Mouse (Mus musculus): ENCODE measurements around the gene Caskin2. TPM values are rescaled to one million over a fixed set of nuclear protein-coding genes. Genes with fewer than 3 reads are reported as not detected.

Caskin2 gene
- total and polyA plus RNA-seq, 3 experiments: 0.04 to 0.33 TPM; not detected in 1

GRCm38 (mm10) chr11:115803072-115803709 lies 10.2 kb downstream of the Caskin2 start:
- Histone ChIP-seq H3K4me1 (ENCODE audit: insufficient read depth, low read depth, low read length) (peaks cover 11% of the 10 kb centered on the region; the same call in 1 of the 2 replicates), H3K4me3 (ENCODE audit: low read depth, low read length) (no peak overlapping the region)
- no peak for DNase-seq (ENCODE audit: low spot score)

GRCm38 (mm10) chr11:115800981-115801380 lies 12.5 kb downstream of the Caskin2 start:
- no peaks in the 10 kb centered on the region for H3K9me3 ChIP-seq (replicated peaks)
- H3K27me3 ChIP-seq (ENCODE audit: insufficient read depth, low read length): peaks cover 29% of the 10 kb centered on the region
- no peak for DNase-seq (ENCODE audit: low spot score)
- no peak overlapping the region for H3K4me3 ChIP-seq (ENCODE audit: low read depth, low read length)
- H3K36me3 ChIP-seq (replicated peaks): peaks cover 42% of the 10 kb centered on the region
- peaks cover 4% of the 10 kb centered on the region for H3K4me1 ChIP-seq (ENCODE audit: insufficient read depth, low read depth, low read length)
- ATAC-seq (ENCODE audit: extremely low read depth, insufficient number of reproducible peaks, low FRiP score, poor library complexity, severe bottlenecking): no peak
- TF ChIP-seq GATA1 (IDR thresholded peaks at IDR 0.05; ENCODE audit: borderline replicate concordance, low read length) (no peak), TAL1 (conservative IDR thresholded peaks at IDR 0.05; ENCODE audit: low read depth, low read length) (no peak), GATA2 (IDR thresholded peaks at IDR 0.05; ENCODE audit: borderline replicate concordance, low read depth, low read length) (no peak), POLR2AphosphoS5 (IDR thresholded peaks at IDR 0.05; ENCODE audit: insufficient replicate concordance, low read depth, low read length) (no peak), CTCF (IDR thresholded peaks at IDR 0.05; ENCODE audit: low read depth, low read length) (no peak)

More at GRCm38 (mm10) chr11:115803072-115803709, 10.2 kb downstream of the Caskin2 start:
- H3K27me3 ChIP-seq (ENCODE audit: insufficient read depth, low read length): peaks cover 48% of the 10 kb centered on the region
- no peak for ATAC-seq (ENCODE audit: extremely low read depth, insufficient number of reproducible peaks, low FRiP score, poor library complexity, severe bottlenecking)
- no peak for TF ChIP-seq GATA2 (IDR thresholded peaks at IDR 0.05; ENCODE audit: borderline replicate concordance, low read depth, low read length)
- TF ChIP-seq POLR2AphosphoS5 (IDR thresholded peaks at IDR 0.05; ENCODE audit: insufficient replicate concordance, low read depth, low read length): no peak
- TF ChIP-seq GATA1 (IDR thresholded peaks at IDR 0.05; ENCODE audit: borderline replicate concordance, low read length): no peak
- no peak for TF ChIP-seq TAL1 (conservative IDR thresholded peaks at IDR 0.05; ENCODE audit: low read depth, low read length)
- TF ChIP-seq CTCF (IDR thresholded peaks at IDR 0.05; ENCODE audit: low read depth, low read length): no peak
- peaks cover 20% of the 10 kb centered on the region for H3K36me3 ChIP-seq (replicated peaks)
- no peaks in the 10 kb centered on the region for H3K9me3 ChIP-seq (replicated peaks)

GRCm38 (mm10) chr11:115797665-115798064 lies 15.8 kb downstream of the Caskin2 start:
- ATAC-seq (ENCODE audit: extremely low read depth, insufficient number of reproducible peaks, low FRiP score, poor library complexity, severe bottlenecking) (no peak), DNase-seq (ENCODE audit: low spot score) (no peak)
- TF ChIP-seq TAL1 (conservative IDR thresholded peaks at IDR 0.05; ENCODE audit: low read depth, low read length) (no peak), GATA2 (IDR thresholded peaks at IDR 0.05; ENCODE audit: borderline replicate concordance, low read depth, low read length) (no peak), GATA1 (IDR thresholded peaks at IDR 0.05; ENCODE audit: borderline replicate concordance, low read length) (no peak), POLR2AphosphoS5 (IDR thresholded peaks at IDR 0.05; ENCODE audit: insufficient replicate concordance, low read depth, low read length) (no peak), CTCF (IDR thresholded peaks at IDR 0.05; ENCODE audit: low read depth, low read length) (no peak)
- Histone ChIP-seq H3K4me3 (ENCODE audit: low read depth, low read length) (no peak overlapping the region), H3K36me3 (replicated peaks) (peaks cover 75% of the 10 kb centered on the region), H3K27me3 (ENCODE audit: insufficient read depth, low read length) (peaks cover 10% of the 10 kb centered on the region), H3K4me1 (ENCODE audit: insufficient read depth, low read depth, low read length) (no peaks in the 10 kb centered on the region; the same call in 1 of the 2 replicates), H3K9me3 (replicated peaks) (no peaks in the 10 kb centered on the region)

GRCm38 (mm10) chr11:115796898-115797297 lies 16.5 kb downstream of the Caskin2 start:
- ATAC-seq (ENCODE audit: extremely low read depth, insufficient number of reproducible peaks, low FRiP score, poor library complexity, severe bottlenecking): no peak
- no peaks in the 10 kb centered on the region for H3K9me3 ChIP-seq (replicated peaks)
- no peak for TF ChIP-seq GATA1 (IDR thresholded peaks at IDR 0.05; ENCODE audit: borderline replicate concordance, low read length)
- TF ChIP-seq TAL1 (conservative IDR thresholded peaks at IDR 0.05; ENCODE audit: low read depth, low read length): no peak
- TF ChIP-seq POLR2AphosphoS5 (IDR thresholded peaks at IDR 0.05; ENCODE audit: insufficient replicate concordance, low read depth, low read length): no peak
- TF ChIP-seq GATA2 (IDR thresholded peaks at IDR 0.05; ENCODE audit: borderline replicate concordance, low read depth, low read length): no peak
- TF ChIP-seq CTCF (IDR thresholded peaks at IDR 0.05; ENCODE audit: low read depth, low read length): no peak
- H3K27me3 ChIP-seq (ENCODE audit: insufficient read depth, low read length): peaks cover 2% of the 10 kb centered on the region; the same call in 1 of the 2 replicates
- no peak overlapping the region for H3K4me3 ChIP-seq (ENCODE audit: low read depth, low read length)
- no peak for DNase-seq (ENCODE audit: low spot score)
- peaks cover 83% of the 10 kb centered on the region for H3K36me3 ChIP-seq (replicated peaks)
- H3K4me1 ChIP-seq (ENCODE audit: insufficient read depth, low read depth, low read length): no peaks in the 10 kb centered on the region; the same call in 1 of the 2 replicates

DNA sequence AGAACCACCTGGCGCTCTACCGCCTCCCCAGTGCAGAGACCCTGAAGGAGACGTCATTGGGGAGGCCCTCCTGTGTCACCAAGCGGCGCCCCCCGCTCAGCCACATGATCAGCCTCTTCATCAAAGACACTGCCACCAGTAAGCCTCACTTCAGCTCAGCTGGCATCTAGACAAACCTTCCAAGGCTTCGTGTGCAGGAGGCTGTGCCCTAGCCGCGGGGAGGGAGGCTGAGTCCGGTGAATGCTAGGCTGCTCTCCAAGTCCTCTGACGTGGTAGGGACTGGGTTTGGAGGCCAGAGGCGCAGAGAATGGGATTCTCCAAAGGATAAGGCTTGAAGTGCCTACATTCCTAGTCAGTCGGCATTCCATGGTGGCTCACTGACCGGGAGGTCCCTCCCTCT lies 21.1 kb downstream of the Caskin2 start:
- Histone ChIP-seq H3K4me1 (ENCODE audit: insufficient read depth, low read depth, low read length) (no peaks in the 10 kb centered on the region), H3K4me3 (ENCODE audit: low read depth, low read length) (no peak overlapping the region), H3K36me3 (replicated peaks) (peaks cover 97% of the 10 kb centered on the region), H3K27me3 (ENCODE audit: insufficient read depth, low read length) (no peaks in the 10 kb centered on the region; the same call in 1 of the 2 replicates), H3K9me3 (replicated peaks) (no peaks in the 10 kb centered on the region)
- DNase-seq (ENCODE audit: low spot score): no peak
- TF ChIP-seq CTCF (IDR thresholded peaks at IDR 0.05; ENCODE audit: low read depth, low read length) (no peak), TAL1 (conservative IDR thresholded peaks at IDR 0.05; ENCODE audit: low read depth, low read length) (no peak), GATA2 (IDR thresholded peaks at IDR 0.05; ENCODE audit: borderline replicate concordance, low read depth, low read length) (no peak), GATA1 (IDR thresholded peaks at IDR 0.05; ENCODE audit: borderline replicate concordance, low read length) (no peak), POLR2AphosphoS5 (IDR thresholded peaks at IDR 0.05; ENCODE audit: insufficient replicate concordance, low read depth, low read length) (no peak)
- no peak for ATAC-seq (ENCODE audit: extremely low read depth, insufficient number of reproducible peaks, low FRiP score, poor library complexity, severe bottlenecking)

- Histone ChIP-seq H3K9me3 (replicated peaks) (no peaks in the 10 kb centered on the region), H3K4me1 (ENCODE audit: insufficient read depth, low read depth, low read length) (no peaks in the 10 kb centered on the region), H3K4me3 (ENCODE audit: low read depth, low read length) (no peak overlapping the region), H3K27me3 (ENCODE audit: insufficient read depth, low read length) (no peaks in the 10 kb centered on the region; the same call in 1 of the 2 replicates), H3K36me3 (replicated peaks) (peaks cover 97% of the 10 kb centered on the region)
- TF ChIP-seq TAL1 (conservative IDR thresholded peaks at IDR 0.05; ENCODE audit: low read depth, low read length): no peak
- no peak for TF ChIP-seq CTCF (IDR thresholded peaks at IDR 0.05; ENCODE audit: low read depth, low read length)
- TF ChIP-seq GATA1 (IDR thresholded peaks at IDR 0.05; ENCODE audit: borderline replicate concordance, low read length): no peak
- TF ChIP-seq POLR2AphosphoS5 (IDR thresholded peaks at IDR 0.05; ENCODE audit: insufficient replicate concordance, low read depth, low read length): no peak
- TF ChIP-seq GATA2 (IDR thresholded peaks at IDR 0.05; ENCODE audit: borderline replicate concordance, low read depth, low read length): no peak
- DNase-seq (ENCODE audit: low spot score): no peak
- ATAC-seq (ENCODE audit: extremely low read depth, insufficient number of reproducible peaks, low FRiP score, poor library complexity, severe bottlenecking): no peak
Measured at GRCm38 (mm10) chr11:115791919-115792318, 21.5 kb downstream of the Caskin2 start.

Measured in G1E (cell line).